Mouse (Mus musculus) B cell, adult 62 days (primary cell): ENCODE measurements around the gene Cfap126. TPM values are rescaled to one million over a fixed set of nuclear protein-coding genes. Genes with fewer than 3 reads are reported as not detected.

Experiments used
- total RNA-seq: library from RNA; stranded (reverse); gene quantifications from 4 replicates; pipeline ENCODE4 v1.2.4, GENCODE M21; 2023

Cfap126 gene
- total RNA-seq: 0.78 to 3.5 TPM (median 1.8 TPM) in 4 replicates

GRCm38 (mm10) chr1:171113873-171114299 lies at the start of gene Cfap126:
Cfap126 (plus strand) TSS chr1:171113918.

GRCm38 (mm10) chr1:171064491-171065242 lies 49.1 kb upstream of the Cfap126 start, which contains the start of gene Fcgr3:
Fcgr3 (minus strand) TSS chr1:171064935.

GRCm38 (mm10) chr1:171149974-171150760 lies 36.4 kb downstream of the Cfap126 start, which contains the start of the genes Sdhc and Mpz:
Sdhc (minus strand) TSS chr1:171150603.
Mpz (plus strand) TSS chr1:171150711.

Other genes with a start within 250 kb of the Cfap126 start
- 48.9 to 53.1 TPM (median 51.2 TPM) in 4 replicates for gene Atf6, start 246.1 kb upstream of the Cfap126 start, total RNA-seq
- 1.4 to 2.0 TPM (median 1.9 TPM) in 4 replicates for gene Gm26620, start 228.9 kb upstream of the Cfap126 start, total RNA-seq
- 12.4 to 13.3 TPM (median 12.9 TPM) in 4 replicates for gene Dusp12, start 228.4 kb upstream of the Cfap126 start, total RNA-seq
- gene Fcrlb, start 201.0 kb upstream of the Cfap126 start, total RNA-seq: 0.88 to 1.4 TPM (median 1.1 TPM) in 4 replicates
- gene Fcrla, start 186.3 kb upstream of the Cfap126 start, total RNA-seq: 353 to 398 TPM (median 376 TPM) in 4 replicates
- 212 to 233 TPM (median 218 TPM) in 4 replicates for gene Fcgr2b, start 137.4 kb upstream of the Cfap126 start, total RNA-seq
- 0.60 to 0.94 TPM (median 0.63 TPM) in 4 replicates for gene Fcgr4, start 95.0 kb upstream of the Cfap126 start, total RNA-seq
- 1.5 to 3.3 TPM (median 2.1 TPM) in 4 replicates for gene Fcgr3, start 49.0 kb upstream of the Cfap126 start, total RNA-seq
- gene Sdhc, start 36.7 kb downstream of the Cfap126 start, total RNA-seq: 82.0 to 92.2 TPM (median 86.4 TPM) in 4 replicates
- gene Mpz, start 36.8 kb downstream of the Cfap126 start, total RNA-seq: not detected in 4 replicates
- gene Pcp4l1, start 82.3 kb downstream of the Cfap126 start, total RNA-seq: not detected in 4 replicates
- gene Nr1i3, start 100.1 kb downstream of the Cfap126 start, total RNA-seq: not detected in 4 replicates
- gene Tomm40l, start 108.6 kb downstream of the Cfap126 start, total RNA-seq: 17.1 to 22.3 TPM (median 20.0 TPM) in 4 replicates
- gene Apoa2, start 111.1 kb downstream of the Cfap126 start, total RNA-seq: not detected in 4 replicates
- 5.7 to 11.4 TPM (median 6.5 TPM) in 4 replicates for gene Fcer1g, start 120.4 kb downstream of the Cfap126 start, total RNA-seq
- gene Adamts4, start 136.5 kb downstream of the Cfap126 start, total RNA-seq: not detected in 4 replicates
- gene Ndufs2, start 137.5 kb downstream of the Cfap126 start, total RNA-seq: 116 to 133 TPM (median 123 TPM) in 4 replicates
- 89.9 to 109 TPM (median 92.4 TPM) in 4 replicates for gene B4galt3, start 156.4 kb downstream of the Cfap126 start, total RNA-seq
- 51.0 to 68.6 TPM (median 65.6 TPM) in 4 replicates for gene Ppox, start 167.3 kb downstream of the Cfap126 start, total RNA-seq
- 40.8 to 49.7 TPM (median 48.4 TPM) in 4 replicates for gene Usp21, start 174.1 kb downstream of the Cfap126 start, total RNA-seq
- gene Ufc1, start 181.1 kb downstream of the Cfap126 start, total RNA-seq: 38.2 to 46.0 TPM (median 43.9 TPM) in 4 replicates
- gene Dedd, start 215.2 kb downstream of the Cfap126 start, total RNA-seq: 32.7 to 39.6 TPM (median 35.9 TPM) in 4 replicates
- 23.9 to 28.3 TPM (median 26.2 TPM) in 4 replicates for gene Nit1, start 231.7 kb downstream of the Cfap126 start, total RNA-seq
- 66.0 to 73.1 TPM (median 70.7 TPM) in 4 replicates for gene Pfdn2, start 231.8 kb downstream of the Cfap126 start, total RNA-seq
- gene Klhdc9, start 246.9 kb downstream of the Cfap126 start, total RNA-seq: 0.47 to 0.63 TPM (median 0.48 TPM) in 3 of 4 replicates, not detected in the other